Mouse (Mus musculus) B cell, adult 2 months (primary cell): ENCODE results near the gene Zfp352.
"Not testable (repeated sequence)": the region's sequence is repeated elsewhere in the genome, so short reads cannot be mapped to it uniquely, and the experiment has no call there.

Source experiments
- DNase-seq, 2 experiments: peaks; one replicate each; pipeline ENCODE4 v3.0.0; 2022

The Zfp352 gene

GRCm38 (mm10) chr4:90218520-90218919 is at the start of gene Zfp352:
Gene Zfp352, plus strand, starts transcription at chr4:90218820.
- DNase-seq, result no peak

GRCm38 (mm10) chr4:90170890-90171483 is 47.6 kb upstream of the Zfp352 start:
- no peak for DNase-seq

- DNase-seq, result no peak
Measured at GRCm38 (mm10) chr4:90174036-90174435, 44.6 kb upstream of the Zfp352 start.

- no peak for DNase-seq
Measured at GRCm38 (mm10) chr4:90203421-90203820, 15.2 kb upstream of the Zfp352 start.

- no peak for DNase-seq
Measured at GRCm38 (mm10) chr4:90211475-90211874, 7.1 kb upstream of the Zfp352 start.

- DNase-seq, result no peak
Measured at GRCm38 (mm10) chr4:90212076-90212475, 6.5 kb upstream of the Zfp352 start.

- not testable (repeated sequence) for DNase-seq
Measured at GRCm38 (mm10) chr4:90235646-90236045, 17.0 kb downstream of the Zfp352 start.

- no peak for DNase-seq
Measured at GRCm38 (mm10) chr4:90269781-90270180, 51.2 kb downstream of the Zfp352 start.
